Mouse (Mus musculus): ENCODE data around the gene Gm20388.
A peak's percentile ranks its signal among the peaks of the same experiment; 100 is the strongest.

The Gm20388 gene

GRCm38 (mm10) chr8:120568164-120568798 is 657.6 kb downstream of the Gm20388 start:
- no peak for DNase-seq (ENCODE audit: low spot score)

- no peak for DNase-seq (ENCODE audit: low spot score)
Observed at GRCm38 (mm10) chr8:120569123-120569522, 658.5 kb downstream of the Gm20388 start.

DNA sequence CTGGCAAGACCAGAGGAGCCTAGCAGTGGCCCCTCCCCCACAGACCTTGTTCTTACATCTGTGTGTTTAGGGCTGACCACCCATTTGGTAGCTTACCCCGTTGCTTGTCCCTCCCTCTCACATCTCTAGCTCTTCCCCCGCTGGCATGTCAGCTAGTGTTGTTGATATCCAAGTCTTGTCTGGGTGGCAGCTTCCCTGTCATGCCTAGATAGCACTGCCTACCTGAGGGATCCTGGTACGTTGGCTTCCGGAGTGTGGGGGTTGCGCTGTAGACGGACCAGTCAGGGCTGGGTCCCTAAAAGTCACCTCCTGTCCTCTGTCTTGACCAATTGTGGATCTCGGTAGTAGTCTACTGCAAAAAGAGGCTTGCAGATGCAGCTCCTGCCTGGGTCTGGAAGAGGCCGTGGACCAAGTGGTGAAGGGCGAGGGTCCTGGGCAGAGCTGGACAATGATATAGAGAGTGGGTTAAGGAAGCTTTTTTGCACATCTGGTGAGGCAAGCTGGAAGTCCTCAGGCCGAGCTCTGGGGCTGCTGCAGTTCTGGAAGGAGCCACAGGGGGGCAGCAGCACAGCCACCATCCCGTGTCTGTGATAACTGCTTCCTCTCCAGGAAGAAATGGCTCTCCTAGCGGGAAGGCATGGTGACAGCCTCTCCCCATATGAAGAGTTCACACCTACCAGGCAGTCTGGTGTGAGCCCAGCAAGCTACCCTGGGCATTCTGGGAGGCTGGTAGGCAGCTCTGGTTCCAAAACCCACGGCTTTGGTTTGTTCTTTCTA is 659.5 kb downstream of the Gm20388 start:
- DNase-seq (ENCODE audit: low spot score): peak; percentile 74

GRCm38 (mm10) chr8:120571561-120571960 is 660.9 kb downstream of the Gm20388 start:
- no peak for DNase-seq (ENCODE audit: low spot score)

DNA sequence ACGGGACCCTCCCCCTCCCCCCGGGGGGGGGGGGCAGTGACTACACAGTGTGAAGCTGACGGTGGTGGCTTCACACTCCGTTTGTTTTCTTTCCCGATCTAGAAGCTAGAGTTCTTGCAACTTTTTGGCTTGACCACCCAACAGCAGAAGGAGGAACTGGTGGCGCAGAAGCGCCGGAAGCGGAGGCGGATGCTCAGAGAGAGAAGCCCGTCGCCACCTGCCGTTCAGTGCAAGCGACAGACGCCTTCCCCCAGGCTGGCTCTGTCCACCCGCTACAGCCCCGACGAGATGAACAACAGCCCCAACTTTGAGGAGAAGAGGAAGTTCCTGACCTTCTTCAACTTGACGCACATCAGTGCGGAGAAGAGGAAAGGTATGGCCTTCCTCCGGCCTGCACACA is 661.9 kb downstream of the Gm20388 start:
- DNase-seq (ENCODE audit: low spot score): no peak

GRCm38 (mm10) chr8:120573866-120574265 is 663.2 kb downstream of the Gm20388 start:
- DNase-seq (ENCODE audit: low spot score): no peak

- DNase-seq (ENCODE audit: low spot score): peak; percentile 63
Observed at GRCm38 (mm10) chr8:120574941-120575340, 664.3 kb downstream of the Gm20388 start.

DNA sequence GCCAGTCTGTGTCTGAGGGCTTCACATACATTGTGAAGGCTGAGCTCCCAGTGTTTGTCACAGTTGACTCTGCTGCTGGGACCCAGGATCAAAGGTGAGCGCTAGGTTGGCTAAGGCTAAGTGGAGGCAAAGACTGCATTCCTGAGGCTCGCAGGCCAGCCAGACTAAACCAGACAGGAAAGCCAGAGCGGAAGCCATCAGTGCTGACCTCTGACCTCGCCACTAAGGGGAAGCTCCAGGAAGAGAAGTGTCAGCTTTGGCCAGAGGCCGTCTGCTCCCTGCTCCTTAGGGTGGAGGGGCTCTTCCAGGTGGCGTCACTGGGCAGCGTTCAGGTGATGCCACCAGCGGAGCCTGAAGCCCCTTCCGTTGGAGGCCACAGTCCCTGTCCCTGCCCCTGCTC is 665.2 kb downstream of the Gm20388 start:
- DNase-seq (ENCODE audit: low spot score): no peak

DNA sequence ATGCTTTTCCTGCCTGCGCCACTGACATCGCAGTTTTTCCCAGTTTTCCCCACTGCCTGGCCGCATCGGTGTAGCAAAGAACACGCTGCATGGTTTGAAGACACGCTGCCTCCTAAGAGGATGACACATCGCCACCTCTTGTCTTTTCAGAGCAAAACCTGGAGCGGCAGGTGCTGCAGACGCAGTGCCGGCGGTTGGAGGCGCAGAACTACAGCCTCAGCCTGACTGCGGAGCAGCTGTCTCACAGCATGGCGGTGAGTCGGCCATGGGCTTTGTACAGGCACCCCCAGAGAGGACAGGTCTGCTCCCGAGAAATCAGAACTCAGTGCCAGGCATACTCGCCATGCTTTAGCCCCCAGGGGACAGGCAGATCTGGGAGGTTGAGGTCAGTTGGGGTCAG is 667.2 kb downstream of the Gm20388 start:
- no peak for DNase-seq (ENCODE audit: low spot score)

DNA sequence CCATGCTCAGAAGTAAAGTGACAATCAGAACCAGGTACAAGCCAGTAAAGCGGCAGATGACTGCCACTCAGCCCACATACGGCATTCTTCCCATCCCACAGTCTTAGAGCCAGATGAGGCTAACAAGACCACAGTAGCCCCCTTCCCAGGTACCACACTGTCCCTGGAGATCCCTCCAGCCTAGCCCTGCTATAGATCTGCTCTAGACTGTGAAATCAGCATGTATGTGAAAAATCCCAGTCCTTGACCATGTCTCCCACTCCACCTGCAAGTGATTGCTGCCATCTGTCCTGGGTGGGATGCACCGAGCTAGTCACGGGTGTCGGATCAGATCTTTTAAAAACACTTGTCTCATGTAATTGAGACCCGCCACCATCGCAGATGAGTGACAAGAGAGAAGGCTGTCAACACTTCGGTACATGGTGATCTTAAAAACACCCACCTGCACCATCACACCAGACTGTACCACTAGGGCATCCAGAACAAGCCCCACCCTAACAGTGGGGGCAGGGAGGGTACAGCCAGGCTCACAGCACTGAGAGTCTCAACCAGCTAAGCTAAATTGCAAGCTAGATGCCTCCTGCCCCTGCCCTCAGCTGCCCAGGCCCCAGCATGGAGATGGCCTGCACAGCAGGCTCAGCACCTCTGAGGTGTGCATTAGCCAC is 669.8 kb downstream of the Gm20388 start:
- DNase-seq (ENCODE audit: low spot score): no peak

GRCm38 (mm10) chr8:120581329-120581728 is 670.7 kb downstream of the Gm20388 start:
- no peak for DNase-seq (ENCODE audit: low spot score)

- DNase-seq (ENCODE audit: low spot score): no peak
Observed at GRCm38 (mm10) chr8:120581811-120582210, 671.2 kb downstream of the Gm20388 start.

GRCm38 (mm10) chr8:120585521-120585920 is 674.9 kb downstream of the Gm20388 start:
- no peak for DNase-seq (ENCODE audit: low spot score)

- DNase-seq (ENCODE audit: low spot score): peak; percentile 99
Observed at GRCm38 (mm10) chr8:120588908-120589771, 678.5 kb downstream of the Gm20388 start, which contains the start of gene Gins2. Gene Gins2, minus strand, starts transcription at chr8:120589304.

DNA sequence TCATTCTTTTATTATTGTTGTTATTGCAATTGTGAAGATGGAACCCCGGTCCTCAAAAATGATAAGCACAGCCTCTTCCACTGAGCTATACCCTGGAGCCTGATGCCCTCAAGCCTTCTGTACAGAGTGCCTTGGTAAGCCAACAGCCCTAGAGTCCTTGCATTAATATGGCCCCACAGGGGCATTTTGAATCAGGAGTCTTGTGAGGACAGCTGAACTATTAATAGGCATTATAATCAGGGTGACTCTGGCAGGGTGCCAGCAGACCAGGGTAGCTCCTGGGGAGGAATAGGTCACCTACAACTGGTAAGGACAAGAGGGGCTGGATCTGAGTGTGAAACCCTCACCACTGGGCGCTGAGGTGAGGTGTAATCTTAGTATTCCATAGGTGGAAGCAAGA is 679.3 kb downstream of the Gm20388 start:
- DNase-seq (ENCODE audit: low spot score): no peak

- DNase-seq (ENCODE audit: low spot score): no peak
Observed at GRCm38 (mm10) chr8:120591587-120592292, 681.1 kb downstream of the Gm20388 start.

- DNase-seq (ENCODE audit: low spot score): no peak
Observed at GRCm38 (mm10) chr8:120594571-120594970, 683.9 kb downstream of the Gm20388 start.

GRCm38 (mm10) chr8:120595963-120596362 is 685.3 kb downstream of the Gm20388 start:
- DNase-seq (ENCODE audit: low spot score): peak; percentile 34

DNA sequence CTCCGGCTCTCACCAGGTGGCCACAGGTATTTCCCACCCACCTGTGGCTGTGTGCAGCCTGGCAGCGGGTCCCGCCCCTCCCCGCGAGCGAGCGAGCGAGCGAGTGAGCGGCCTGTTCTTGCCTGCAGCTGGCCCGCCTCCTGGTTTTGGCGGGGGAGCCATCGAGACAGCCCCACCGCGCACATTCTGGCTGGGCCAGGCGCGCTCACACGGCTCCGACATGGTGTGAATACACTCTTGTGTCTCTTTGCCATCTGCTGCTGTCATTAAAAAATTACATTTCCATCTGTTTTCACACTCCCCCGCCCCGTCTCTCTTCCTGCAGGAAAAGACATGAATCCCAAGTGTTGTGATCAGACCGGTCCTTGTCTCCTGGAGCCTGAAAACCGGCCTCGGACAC is 687.9 kb downstream of the Gm20388 start:
- no peak for DNase-seq (ENCODE audit: low spot score)

- peak; percentile 76 for DNase-seq (ENCODE audit: low spot score)
Observed at GRCm38 (mm10) chr8:120599504-120599903, 688.9 kb downstream of the Gm20388 start.

GRCm38 (mm10) chr8:120602672-120603071 is 692.0 kb downstream of the Gm20388 start:
- DNase-seq (ENCODE audit: low spot score): no peak
